Mouse (Mus musculus) megakaryocyte, embryonic 14.5 days (primary cell): ENCODE measurements around the gene Atp10b.

Source experiments
- FLI1 ChIP-seq: IDR thresholded peaks from 2 replicates; pipeline ENCODE4 v1.6.1; 2012; ENCODE audit warnings: low read length, inconsistent platforms, mixed read lengths
- GATA1 ChIP-seq: IDR thresholded peaks from 3 replicates; pipeline ENCODE4 v1.6.1; 2012; ENCODE audit warnings: mixed read lengths, low read length, inconsistent platforms, borderline replicate concordance

DNA sequence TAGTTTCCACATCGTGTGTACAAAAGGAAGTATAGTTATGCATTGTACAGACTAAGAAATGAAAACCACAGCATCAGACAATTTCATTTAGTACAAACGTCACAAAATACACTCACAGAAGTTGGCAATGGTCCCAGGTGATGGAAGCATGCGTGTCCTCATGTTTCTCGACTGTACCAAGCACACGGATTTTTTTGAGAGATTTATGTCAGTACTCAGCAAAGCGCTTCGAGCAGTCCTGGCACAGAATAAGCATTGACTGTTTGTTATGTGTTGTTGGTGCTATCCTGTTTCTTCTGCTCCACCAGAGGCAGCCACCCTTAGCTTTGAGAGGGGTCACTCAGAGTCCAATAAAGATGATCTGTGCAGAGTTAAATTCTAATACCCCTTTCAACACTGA is 108.1 kb downstream of the Atp10b start:
- TF ChIP-seq GATA1 = no peak
- no peak for TF ChIP-seq FLI1
